Mouse (Mus musculus) midbrain, embryonic 11.5 days (tissue): ENCODE data around the gene Galnt13. TPM values are rescaled to one million over a fixed set of nuclear protein-coding genes. Genes with fewer than 3 reads are reported as not detected.
"Not testable (repeated sequence)": the region's sequence is repeated elsewhere in the genome, so short reads cannot be mapped to it uniquely, and the experiment has no call there.

Source experiments
- ATAC-seq: fragments of 200-750 bp; cut with Nextera tagmentation; 2 replicates; pipeline ENCODE4 v1.8.0; 2017; ENCODE audit warnings: moderate TSS enrichment, moderate library complexity; ENCODE audit not compliant: low FRiP score
- DNase-seq: peaks from one replicate; pipeline ENCODE4 v3.0.0; 2015; ENCODE audit warnings: low spot score; ENCODE audit errors: missing footprints
- H3K27ac ChIP-seq: fragments of 300-500 bp; sonication (generic); 2 replicates; pipeline ENCODE4 v1.5.1; 2014; ENCODE audit warnings: low read depth, low read length
- H3K27me3 ChIP-seq: fragments of 300-500 bp; sonication (generic); 2 replicates; pipeline ENCODE4 v1.6.1; 2014; ENCODE audit warnings: mild to moderate bottlenecking, low read length, moderate library complexity, mixed read lengths; ENCODE audit not compliant: control insufficient read depth, insufficient read depth
- H3K36me3 ChIP-seq: fragments of 300-500 bp; sonication (generic); 2 replicates; pipeline ENCODE4 v1.6.1; 2014; ENCODE audit warnings: mild to moderate bottlenecking, low read length, moderate library complexity, mixed read lengths; ENCODE audit not compliant: control insufficient read depth, insufficient read depth
- H3K4me1 ChIP-seq: fragments of 300-500 bp; sonication (generic); 2 replicates; pipeline ENCODE4 v1.6.1; 2014; ENCODE audit warnings: low read length; ENCODE audit not compliant: control insufficient read depth, insufficient read depth
- H3K4me2 ChIP-seq: fragments of 300-500 bp; sonication (generic); 2 replicates; pipeline ENCODE4 v1.6.1; 2014; ENCODE audit warnings: mild to moderate bottlenecking, moderate library complexity
- H3K4me3 ChIP-seq: fragments of 300-500 bp; sonication (generic); 2 replicates; pipeline ENCODE4 v1.5.1; 2014; ENCODE audit warnings: low read depth, low read length
- H3K9ac ChIP-seq: fragments of 300-500 bp; sonication (generic); 2 replicates; pipeline ENCODE4 v1.6.1; 2014; ENCODE audit warnings: low read length
- H3K9me3 ChIP-seq: fragments of 300-500 bp; sonication (generic); 2 replicates; pipeline ENCODE4 v1.6.1; 2016; ENCODE audit warnings: low read length; ENCODE audit not compliant: control insufficient read depth
- WGBS: fragments of 180-500 bp; shearing (Covaris S2); extraction: QIAGEN DNeasy Blood & Tissue Kit; methylation state at CpG from one replicate; pipeline ENCODE4 v1.1.7; 2014; 5-methylcytosine and 5-hydroxymethylcytosine counted together
- polyA plus RNA-seq: library from polyadenylated mRNA; unstranded; fragments of >200 nt; fragmentation: Nextera tagmentation; extraction: Ambion mirVana; gene quantifications from 2 replicates; pipeline ENCODE4 v1.2.1, GENCODE M21; 2014

Gene Galnt13
- polyA plus RNA-seq, 1 experiment from 2014 or later: 2.1 TPM

- peak; percentile 64; the same call in 1 of the 2 replicates for ATAC-seq
- not testable (repeated sequence) for H3K27me3 ChIP-seq, H3K27ac ChIP-seq, H3K4me3 ChIP-seq, DNase-seq, H3K9ac ChIP-seq, H3K36me3 ChIP-seq, H3K9me3 ChIP-seq, H3K4me1 ChIP-seq, H3K4me2 ChIP-seq
- no CpG with 5 or more reads among the region's 5 CpGs for WGBS
Observed at GRCm38 (mm10) chr2:55022539-55022938, 586.4 kb downstream of the Galnt13 start.

GRCm38 (mm10) chr2:55034610-55035009 lies 598.5 kb downstream of the Galnt13 start:
- no peak for DNase-seq
- Histone ChIP-seq H3K27ac (no peak overlapping the region), H3K4me2 (no peak overlapping the region), H3K36me3 (no peaks in the 10 kb centered on the region), H3K4me3 (no peak overlapping the region), H3K4me1 (no peaks in the 10 kb centered on the region), H3K9me3 (no peaks in the 10 kb centered on the region), H3K9ac (no peak overlapping the region), H3K27me3 (no peaks in the 10 kb centered on the region)
- WGBS: 62% methylated on average over 3 of the region's 3 CpGs
- ATAC-seq: no peak

- Histone ChIP-seq H3K4me3 (no peak overlapping the region), H3K4me1 (no peaks in the 10 kb centered on the region), H3K9me3 (no peaks in the 10 kb centered on the region), H3K9ac (no peak overlapping the region), H3K36me3 (no peaks in the 10 kb centered on the region), H3K27ac (no peak overlapping the region), H3K4me2 (no peak overlapping the region), H3K27me3 (peaks cover 11% of the 10 kb centered on the region; the same call in 1 of the 2 replicates)
- peak; percentile 85 for DNase-seq
- WGBS: 27% methylated on average over 7 of the region's 7 CpGs
- peak; percentile 54 for ATAC-seq
Observed at GRCm38 (mm10) chr2:55065469-55066315, 629.6 kb downstream of the Galnt13 start.

- Histone ChIP-seq H3K4me2 (no peak overlapping the region), H3K27ac (no peak overlapping the region), H3K36me3 (no peaks in the 10 kb centered on the region), H3K4me3 (no peak overlapping the region), H3K4me1 (no peaks in the 10 kb centered on the region), H3K9ac (no peak overlapping the region), H3K27me3 (no peaks in the 10 kb centered on the region), H3K9me3 (no peaks in the 10 kb centered on the region)
- no peak for DNase-seq
- no peak for ATAC-seq
- 94% methylated on average over 2 of the region's 2 CpGs for WGBS
Observed at GRCm38 (mm10) chr2:55085580-55085979, 649.5 kb downstream of the Galnt13 start.

GRCm38 (mm10) chr2:55088034-55088433 lies 651.9 kb downstream of the Galnt13 start:
- Histone ChIP-seq H3K36me3 (no peaks in the 10 kb centered on the region), H3K27me3 (no peaks in the 10 kb centered on the region), H3K4me2 (no peak overlapping the region), H3K27ac (no peak overlapping the region), H3K4me3 (no peak overlapping the region), H3K9ac (no peak overlapping the region), H3K9me3 (no peaks in the 10 kb centered on the region), H3K4me1 (peaks cover 3% of the 10 kb centered on the region; the same call in 1 of the 2 replicates)
- WGBS: 94% methylated on average over 1 of the region's 1 CpGs
- DNase-seq (no peak), ATAC-seq (no peak)

GRCm38 (mm10) chr2:55090332-55090731 lies 654.2 kb downstream of the Galnt13 start:
- WGBS: 18% methylated on average over 3 of the region's 3 CpGs
- Histone ChIP-seq H3K36me3 (no peaks in the 10 kb centered on the region), H3K4me1 (peaks cover 3% of the 10 kb centered on the region; the same call in 1 of the 2 replicates), H3K4me2 (no peak overlapping the region), H3K9me3 (no peaks in the 10 kb centered on the region), H3K9ac (no peak overlapping the region), H3K27me3 (no peaks in the 10 kb centered on the region), H3K4me3 (no peak overlapping the region), H3K27ac (no peak overlapping the region)
- DNase-seq (peak; percentile 88), ATAC-seq (peak; percentile 29; the same call in 1 of the 2 replicates)

GRCm38 (mm10) chr2:55091495-55091894 lies 655.4 kb downstream of the Galnt13 start:
- ATAC-seq: peak; percentile 90
- Histone ChIP-seq H3K9ac (no peak overlapping the region), H3K36me3 (no peaks in the 10 kb centered on the region), H3K9me3 (no peaks in the 10 kb centered on the region), H3K4me2 (no peak overlapping the region), H3K4me1 (peaks cover 3% of the 10 kb centered on the region; the same call in 1 of the 2 replicates), H3K27me3 (no peaks in the 10 kb centered on the region), H3K4me3 (no peak overlapping the region), H3K27ac (no peak overlapping the region)
- 28% methylated on average over 4 of the region's 4 CpGs for WGBS
- no peak for DNase-seq

GRCm38 (mm10) chr2:55099100-55099499 lies 663.0 kb downstream of the Galnt13 start:
- no peak for DNase-seq
- H3K4me3 ChIP-seq: no peak overlapping the region
- no peaks in the 10 kb centered on the region for H3K4me1 ChIP-seq
- no peaks in the 10 kb centered on the region for H3K27me3 ChIP-seq
- 89% methylated on average over 1 of the region's 1 CpGs for WGBS
- no peak overlapping the region for H3K27ac ChIP-seq
- no peaks in the 10 kb centered on the region for H3K36me3 ChIP-seq
- H3K4me2 ChIP-seq: no peak overlapping the region
- H3K9ac ChIP-seq: no peak overlapping the region
- ATAC-seq: no peak
- no peaks in the 10 kb centered on the region for H3K9me3 ChIP-seq

GRCm38 (mm10) chr2:55101279-55101678 lies 665.2 kb downstream of the Galnt13 start:
- H3K27me3 ChIP-seq: no peaks in the 10 kb centered on the region
- WGBS: 75% methylated on average over 5 of the region's 5 CpGs
- no peak for DNase-seq
- H3K4me1 ChIP-seq: no peaks in the 10 kb centered on the region
- H3K36me3 ChIP-seq: no peaks in the 10 kb centered on the region
- H3K27ac ChIP-seq: no peak overlapping the region
- H3K9me3 ChIP-seq: no peaks in the 10 kb centered on the region
- no peak overlapping the region for H3K9ac ChIP-seq
- no peak overlapping the region for H3K4me2 ChIP-seq
- no peak for ATAC-seq
- H3K4me3 ChIP-seq: no peak overlapping the region
